Mouse (Mus musculus) limb, embryonic 14.5 days (tissue): ENCODE results near the gene Ankfn1. TPM values are rescaled to one million over a fixed set of nuclear protein-coding genes. Genes with fewer than 3 reads are reported as not detected.

Source experiments
- ATAC-seq: fragments of 200-750 bp; cut with Nextera tagmentation; 2 replicates; pipeline ENCODE4 v1.8.0; 2017; ENCODE audit warnings: low read depth, moderate number of reproducible peaks, moderate TSS enrichment; ENCODE audit not compliant: low FRiP score
- DNase-seq: peaks from one replicate; pipeline ENCODE4 v3.0.0-alpha.2; 2015; ENCODE audit warnings: low spot score
- H3K27ac ChIP-seq: fragments of 300-500 bp; sonication (generic); replicated peaks from 2 replicates; pipeline ENCODE4 v1.5.1; 2014; ENCODE audit warnings: low read depth, mild to moderate bottlenecking, low read length, moderate library complexity, mixed read lengths
- H3K27me3 ChIP-seq: fragments of 300-500 bp; sonication (generic); 2 replicates; pipeline ENCODE4 v1.6.1; 2014; ENCODE audit warnings: low read length, mixed read lengths; ENCODE audit not compliant: control insufficient read depth, insufficient read depth
- H3K36me3 ChIP-seq: fragments of 300-500 bp; sonication (generic); 2 replicates; pipeline ENCODE4 v1.6.1; 2014; ENCODE audit warnings: mild to moderate bottlenecking, low read length, moderate library complexity, mixed read lengths; ENCODE audit not compliant: control insufficient read depth, insufficient read depth
- H3K4me1 ChIP-seq: fragments of 300-500 bp; sonication (generic); 2 replicates; pipeline ENCODE4 v1.6.1; 2014; ENCODE audit warnings: antibody characterized with exemption, low read length, mixed read lengths; ENCODE audit not compliant: control insufficient read depth, insufficient read depth
- H3K4me2 ChIP-seq: fragments of 300-500 bp; sonication (generic); replicated peaks from 2 replicates; pipeline ENCODE4 v1.6.1; 2014; ENCODE audit warnings: low read depth, mild to moderate bottlenecking, low read length, moderate library complexity; ENCODE audit not compliant: severe bottlenecking
- H3K4me3 ChIP-seq: fragments of 300-500 bp; sonication (generic); replicated peaks from 2 replicates; pipeline ENCODE4 v1.5.1; 2014; ENCODE audit warnings: low read length
- H3K9ac ChIP-seq: fragments of 300-500 bp; sonication (generic); 2 replicates; pipeline ENCODE4 v1.6.1; 2014; ENCODE audit warnings: mild to moderate bottlenecking, low read depth, low read length, moderate library complexity; ENCODE audit not compliant: severe bottlenecking
- H3K9me3 ChIP-seq: fragments of 300-500 bp; sonication (generic); 2 replicates; pipeline ENCODE4 v1.6.1; 2016; ENCODE audit warnings: low read length; ENCODE audit not compliant: control insufficient read depth
- POLR2A ChIP-seq: fragments of 200-500 bp; IDR thresholded peaks from 2 replicates; pipeline ENCODE4 v1.8.0; 2012; ENCODE audit warnings: inconsistent platforms, mild to moderate bottlenecking, moderate library complexity, borderline replicate concordance; ENCODE audit not compliant: insufficient read depth, insufficient read length; ENCODE audit errors: extremely low read depth
- WGBS: fragments of 180-500 bp; shearing (Covaris S2); extraction: QIAGEN DNeasy Blood & Tissue Kit; methylation state at CpG from one replicate; pipeline ENCODE4 v1.1.7; 2014; 5-methylcytosine and 5-hydroxymethylcytosine counted together
- polyA plus RNA-seq, 2 experiments: library from polyadenylated mRNA; depleted of rRNA in 1 of 2; stranded (reverse) in 1 of 2; unstranded in 1 of 2; fragments of >200 nt; fragmentation: Nextera tagmentation in 1 of 2; extraction: Ambion mirVana in 1 of 2; gene quantifications; 2 replicates each; pipeline versions ENCODE4 v1.2.1 to v1.2.3; 2012 to 2014

Gene Ankfn1
- polyA plus RNA-seq, 2 experiments, result 0.36 to 0.61 TPM

DNA sequence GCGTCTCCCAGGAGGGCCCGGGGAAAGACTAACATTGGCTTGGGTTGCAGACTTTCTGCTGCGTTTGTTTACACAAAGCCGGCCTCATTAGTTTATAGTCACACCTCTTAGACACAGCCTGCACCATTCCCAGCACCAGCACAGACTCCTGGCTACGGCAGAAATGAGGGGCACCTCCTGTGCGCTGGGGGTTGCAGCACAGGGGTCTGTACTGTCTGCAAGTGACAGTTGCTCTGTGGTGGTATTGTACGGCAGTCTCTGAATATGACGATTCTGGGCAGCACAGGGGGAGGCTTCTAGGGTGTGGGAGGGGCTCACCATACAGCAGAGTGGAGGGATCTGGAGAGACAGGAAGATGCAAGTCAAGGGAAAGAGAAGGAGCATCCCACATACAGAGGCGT is 262.0 kb downstream of the Ankfn1 start:
- no peak for TF ChIP-seq POLR2A
- H3K4me2 ChIP-seq, result no peak overlapping the region
- DNase-seq (no peak), ATAC-seq (no peak)
- no peak overlapping the region for H3K4me3 ChIP-seq
- no peaks in the 10 kb centered on the region for H3K36me3 ChIP-seq
- no peak overlapping the region for H3K27ac ChIP-seq
- H3K4me1 ChIP-seq, result no peaks in the 10 kb centered on the region; the same call in none of the 2 replicates
- H3K9me3 ChIP-seq, result no peaks in the 10 kb centered on the region
- H3K27me3 ChIP-seq, result 0 out of 2 replicates have a peak, but pooled peaks cover 3% of the 10 kb centered on the region
- 17% methylated on average over 9 of the region's 9 CpGs for WGBS
- no peak overlapping the region for H3K9ac ChIP-seq

DNA sequence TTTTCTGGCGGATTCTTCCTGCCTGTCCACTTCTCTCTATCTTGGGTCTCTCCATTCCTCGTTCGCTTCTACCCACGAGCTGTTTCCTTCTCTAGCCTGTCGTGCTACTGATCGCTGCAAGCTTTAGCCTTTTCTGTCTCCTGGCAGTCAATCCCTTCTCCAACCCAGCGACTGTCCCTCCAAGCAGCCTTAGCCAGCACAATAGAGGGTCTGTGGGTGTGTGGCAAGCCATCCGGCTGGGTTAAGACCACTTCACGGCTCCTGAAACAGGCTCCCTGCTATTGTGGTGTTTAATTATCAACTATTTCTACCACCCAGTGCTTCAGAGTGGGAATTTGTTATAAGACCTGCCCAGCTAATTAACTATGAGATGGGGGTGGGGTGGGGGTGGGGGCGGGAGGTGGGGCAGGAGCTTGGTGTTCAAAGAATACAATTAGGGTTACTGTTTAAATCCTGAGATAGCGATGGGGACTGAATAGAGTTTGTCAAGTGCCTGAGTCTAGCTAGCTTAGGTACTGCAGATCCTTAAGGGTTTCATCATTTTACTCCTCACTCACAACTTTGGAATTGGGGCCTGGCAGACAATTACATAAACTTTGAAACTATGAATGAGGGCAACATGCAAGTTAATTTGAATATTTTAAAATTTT is 268.7 kb downstream of the Ankfn1 start:
- Histone ChIP-seq H3K4me3 (no peak overlapping the region), H3K27ac (no peak overlapping the region), H3K9me3 (no peaks in the 10 kb centered on the region), H3K4me1 (peaks cover 14% of the 10 kb centered on the region), H3K4me2 (no peak overlapping the region), H3K9ac (no peak overlapping the region), H3K27me3 (no peaks in the 10 kb centered on the region), H3K36me3 (no peaks in the 10 kb centered on the region)
- 17% methylated on average over 11 of the region's 11 CpGs for WGBS
- TF ChIP-seq POLR2A, result no peak
- ATAC-seq, result no peak
- DNase-seq, result no peak

DNA sequence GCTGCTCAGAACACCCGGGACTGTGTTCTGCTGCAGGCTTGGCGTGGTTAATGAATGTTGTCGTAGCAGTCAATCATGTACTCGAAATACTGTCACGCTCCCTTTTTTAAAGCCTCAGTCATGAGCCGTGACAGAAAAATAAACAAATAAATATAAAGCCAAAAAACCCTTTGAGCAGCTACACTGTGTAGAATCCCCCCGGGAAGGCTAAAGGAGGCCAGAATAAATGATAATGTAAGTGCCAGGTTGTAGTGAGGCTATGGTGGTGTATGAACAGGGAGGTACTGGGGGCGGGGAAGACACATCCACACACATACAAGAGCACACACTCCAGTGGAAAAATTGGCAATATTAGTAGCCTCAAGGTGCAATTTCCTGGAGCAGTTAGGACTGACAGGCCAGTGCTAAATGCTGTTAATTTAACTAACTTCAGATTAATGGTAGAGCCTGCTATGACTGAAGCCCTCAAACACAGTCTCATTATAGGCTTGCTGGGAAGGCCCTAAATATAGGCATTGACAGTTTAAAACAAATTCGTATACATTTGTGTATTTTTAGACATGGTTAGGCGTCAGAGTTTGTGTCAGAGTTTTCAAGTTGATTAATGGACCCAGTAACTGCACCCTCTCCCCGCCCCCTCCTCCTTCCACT is 270.7 kb downstream of the Ankfn1 start:
- peaks cover 14% of the 10 kb centered on the region for H3K4me1 ChIP-seq
- TF ChIP-seq POLR2A, result no peak
- DNase-seq, result no peak
- no peaks in the 10 kb centered on the region for H3K36me3 ChIP-seq
- 0 out of 2 replicates have a peak overlapping the region, but pooled peaks have one; percentile 13 for H3K27ac ChIP-seq
- no peak overlapping the region for H3K4me3 ChIP-seq
- no peak overlapping the region for H3K4me2 ChIP-seq
- 0 out of 2 replicates have a peak, but pooled peaks have one; percentile 34 for ATAC-seq
- no peaks in the 10 kb centered on the region for H3K27me3 ChIP-seq
- no peaks in the 10 kb centered on the region for H3K9me3 ChIP-seq
- no peak overlapping the region for H3K9ac ChIP-seq
- 46% methylated on average over 11 of the region's 11 CpGs for WGBS

DNA sequence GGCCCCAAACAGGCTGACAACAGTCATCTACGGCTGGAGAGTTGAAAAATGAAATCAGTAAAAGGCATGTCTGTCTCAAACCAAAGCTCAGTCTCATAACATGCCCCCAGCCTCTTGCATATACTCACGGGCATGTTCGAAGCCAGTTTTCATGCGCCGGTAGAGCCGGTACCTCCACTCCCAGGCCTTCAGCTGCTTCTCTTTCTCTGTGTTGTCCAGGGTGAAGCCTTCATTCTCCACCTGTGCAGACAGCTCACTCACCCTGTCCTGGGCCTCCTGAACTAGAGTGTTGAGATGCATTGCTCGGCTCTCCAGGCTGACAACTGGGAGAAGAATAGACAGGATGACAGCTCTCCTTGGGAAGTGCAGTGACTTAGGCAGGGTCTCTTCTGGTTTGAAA is 272.4 kb downstream of the Ankfn1 start:
- Histone ChIP-seq H3K27ac (no peak overlapping the region), H3K4me3 (no peak overlapping the region), H3K9me3 (no peaks in the 10 kb centered on the region), H3K4me1 (peaks cover 14% of the 10 kb centered on the region), H3K4me2 (no peak overlapping the region), H3K36me3 (no peaks in the 10 kb centered on the region), H3K9ac (no peak overlapping the region), H3K27me3 (no peaks in the 10 kb centered on the region)
- ATAC-seq (no peak), DNase-seq (no peak)
- TF ChIP-seq POLR2A, result no peak
- WGBS, result 70% methylated on average over 7 of the region's 7 CpGs

DNA sequence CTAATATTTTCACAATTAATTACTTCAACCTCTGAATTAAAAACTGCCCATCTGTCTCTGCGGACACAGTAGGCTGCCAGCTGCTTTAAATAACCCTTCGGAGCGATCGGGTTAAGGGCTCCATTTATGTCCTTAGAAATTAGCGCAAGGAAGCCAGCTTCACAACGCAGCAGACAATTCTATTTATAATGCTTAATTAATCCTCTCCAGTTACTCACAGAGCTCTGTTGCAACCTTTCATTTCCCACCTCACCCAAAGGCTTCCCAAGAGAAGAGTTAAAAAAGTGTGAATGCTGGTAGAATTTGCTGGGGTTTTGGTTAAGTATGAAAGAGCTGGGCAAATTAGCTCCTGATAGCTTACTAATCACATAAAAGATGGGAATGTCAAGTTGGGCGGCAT is 275.7 kb downstream of the Ankfn1 start:
- WGBS, result 35% methylated on average over 7 of the region's 7 CpGs
- Histone ChIP-seq H3K9ac (no peak overlapping the region), H3K27ac (no peak overlapping the region), H3K36me3 (no peaks in the 10 kb centered on the region), H3K27me3 (no peaks in the 10 kb centered on the region), H3K9me3 (no peaks in the 10 kb centered on the region), H3K4me2 (no peak overlapping the region), H3K4me1 (0 out of 2 replicates have a peak, but pooled peaks cover 2% of the 10 kb centered on the region), H3K4me3 (no peak overlapping the region)
- no peak for DNase-seq
- TF ChIP-seq POLR2A, result no peak
- no peak for ATAC-seq
